Comparison of ENCODE assay signal across 8 mouse cellular contexts in genomic region chr14:32772791-32773190, GRCm38 (mm10). TPM values are rescaled to one million over a fixed set of nuclear protein-coding genes. Genes with fewer than 3 reads are reported as not detected.
DNase-seq lines count a peak whose midpoint lies in the region; ATAC-seq and TF ChIP-seq lines count a peak whose summit lies in the region.
"Had no signal": no experiment of that assay in that cellular context is flagged by ENCODE, and none has a peak within 500 bp of the region (broad histone marks: within the 10 kb centered on the region; RNA-seq: fewer than 3 reads in every experiment).

No protein-coding gene starts in this region.

- peak; percentile 44 for DNase-seq in kidney, postnatal 0 days (ENCODE audit: low spot score)
- peak; percentile 35 for DNase-seq in ES-CJ7 (ENCODE audit: low read depth, low spot score)
- DNase-seq in adrenal gland, adult 8-10 months, result peak; percentile 20
- peak; percentile 22 to 75 for DNase-seq in kidney, postnatal 36 days
- no peak for DNase-seq in cerebellum, adult 8-10 months

- H3K9ac ChIP-seq in kidney, postnatal 0 days (ENCODE audit: low read depth, low read length), result no peak overlapping the region
- H3K9ac ChIP-seq in kidney, embryonic 14.5 days (ENCODE audit: low read depth, low read length), result no peak overlapping the region
- no peak overlapping the region for H3K9ac ChIP-seq in midbrain, embryonic 13.5 days (replicated peaks)
- H3K9ac ChIP-seq: hindbrain, embryonic 15.5 days had no signal

- no peak for ATAC-seq in kidney, postnatal 0 days (replicated peaks; ENCODE audit: low FRiP score, low read depth)
- no peak for ATAC-seq in kidney, embryonic 14.5 days (ENCODE audit: low FRiP score, low TSS enrichment)
- ATAC-seq in midbrain, embryonic 13.5 days, result no peak

- no peak overlapping the region for H3K4me3 ChIP-seq in kidney, postnatal 0 days (replicated peaks; ENCODE audit: low read depth, low read length)
- H3K4me3 ChIP-seq in kidney, embryonic 14.5 days (ENCODE audit: low read length), result no peak overlapping the region
- no peak overlapping the region for H3K4me3 ChIP-seq in midbrain, embryonic 13.5 days (replicated peaks)
- H3K4me3 ChIP-seq: hindbrain, embryonic 15.5 days had no signal

- no peak overlapping the region for H3K4me2 ChIP-seq in kidney, postnatal 0 days (ENCODE audit: low read length)
- H3K4me2 ChIP-seq in kidney, embryonic 14.5 days (replicated peaks; ENCODE audit: low read depth, low read length), result no peak overlapping the region
- no peak overlapping the region for H3K4me2 ChIP-seq in midbrain, embryonic 13.5 days (replicated peaks)
- H3K4me2 ChIP-seq: hindbrain, embryonic 15.5 days had no signal

- no peaks in the 10 kb centered on the region for H3K27me3 ChIP-seq in kidney, postnatal 0 days (ENCODE audit: insufficient read depth, low read length)
- H3K27me3 ChIP-seq in kidney, embryonic 14.5 days (ENCODE audit: control insufficient read depth, insufficient read depth, low read length), result no peaks in the 10 kb centered on the region
- H3K27me3 ChIP-seq in midbrain, embryonic 13.5 days, result no peaks in the 10 kb centered on the region
- H3K27me3 ChIP-seq: hindbrain, embryonic 15.5 days had no signal

- no peak overlapping the region for H3K27ac ChIP-seq in kidney, postnatal 0 days
- H3K27ac ChIP-seq in kidney, embryonic 14.5 days (ENCODE audit: low read depth, low read length), result no peak overlapping the region
- no peak overlapping the region for H3K27ac ChIP-seq in midbrain, embryonic 13.5 days
- H3K27ac ChIP-seq: hindbrain, embryonic 15.5 days had no signal

- no peaks in the 10 kb centered on the region for H3K36me3 ChIP-seq in kidney, postnatal 0 days (ENCODE audit: insufficient read depth, low read length)
- H3K36me3 ChIP-seq in kidney, embryonic 14.5 days (ENCODE audit: control insufficient read depth, insufficient read depth, low read length), result no peaks in the 10 kb centered on the region
- H3K36me3 ChIP-seq in midbrain, embryonic 13.5 days, result no peaks in the 10 kb centered on the region
- H3K36me3 ChIP-seq: hindbrain, embryonic 15.5 days had no signal

- TF ChIP-seq CTCF in kidney, postnatal 0 days (IDR thresholded peaks at IDR 0.05; ENCODE audit: low read depth), result peak; percentile 69

- no peaks in the 10 kb centered on the region for H3K9me3 ChIP-seq in kidney, postnatal 0 days (replicated peaks; ENCODE audit: low read length)
- H3K9me3 ChIP-seq in kidney, embryonic 14.5 days (ENCODE audit: control insufficient read depth, low read length), result no peaks in the 10 kb centered on the region
- no peaks in the 10 kb centered on the region for H3K9me3 ChIP-seq in midbrain, embryonic 13.5 days
- H3K9me3 ChIP-seq: hindbrain, embryonic 15.5 days had no signal

- no peaks in the 10 kb centered on the region for H3K4me1 ChIP-seq in kidney, postnatal 0 days (replicated peaks; ENCODE audit: insufficient read depth, low read length)
- H3K4me1 ChIP-seq in kidney, embryonic 14.5 days (ENCODE audit: control insufficient read depth, insufficient read depth, low read length), result no peaks in the 10 kb centered on the region
- H3K4me1 ChIP-seq in midbrain, embryonic 13.5 days (replicated peaks), result no peaks in the 10 kb centered on the region
- H3K4me1 ChIP-seq: hindbrain, embryonic 15.5 days had no signal

- 68% methylated on average over 3 of the region's 3 CpGs for WGBS in kidney, postnatal 0 days
- WGBS in kidney, embryonic 14.5 days, result 59% methylated on average over 3 of the region's 3 CpGs
- 51% methylated on average over 3 of the region's 3 CpGs for WGBS in midbrain, embryonic 13.5 days

RNA-seq across cellular contexts. Expression of gene Tmem273, which starts 13.0 kb away (rescaled TPM):
- 0.20 and 0.30 TPM in 2 replicates for polyA plus RNA-seq in kidney, postnatal 0 days (2015; fragmentation: Nextera tagmentation; extraction: Ambion mirVana)
- polyA plus RNA-seq in kidney, embryonic 14.5 days (2014; fragmentation: Nextera tagmentation; extraction: Ambion mirVana), result 0.56 and 0.70 TPM in 2 replicates
- total RNA-seq in adrenal gland, adult 8-10 months (2022), result 1 to 10 TPM; 2.0 to 5.7 (median 3.3) TPM
- polyA plus RNA-seq in midbrain, embryonic 13.5 days (2015; fragmentation: Nextera tagmentation; extraction: Ambion mirVana), result 0.13 and 0.24 TPM in 2 replicates
